Mouse (Mus musculus) neural tube, embryonic 14.5 days (tissue): ENCODE measurements around the gene Thbs3. TPM values are rescaled to one million over a fixed set of nuclear protein-coding genes. Genes with fewer than 3 reads are reported as not detected.

ENCODE experiments used
- ATAC-seq: fragments of 200-750 bp; cut with Nextera tagmentation; 2 replicates; pipeline ENCODE4 v1.8.0; 2017; ENCODE audit warnings: low read depth, mild to moderate bottlenecking, moderate TSS enrichment, moderate library complexity
- H3K27ac ChIP-seq: fragments of 300-500 bp; sonication (generic); 2 replicates; pipeline ENCODE4 v1.5.1; 2014; ENCODE audit warnings: low read depth, mild to moderate bottlenecking, control low read depth, low read length, moderate library complexity, mixed read lengths
- H3K27me3 ChIP-seq: fragments of 300-500 bp; sonication (generic); 2 replicates; pipeline ENCODE4 v1.6.1; 2014; ENCODE audit warnings: low read length; ENCODE audit not compliant: control insufficient read depth, insufficient read depth
- H3K36me3 ChIP-seq: fragments of 300-500 bp; sonication (generic); 2 replicates; pipeline ENCODE4 v1.6.1; 2014; ENCODE audit warnings: low read length, mixed read lengths; ENCODE audit not compliant: control insufficient read depth, insufficient read depth
- H3K4me1 ChIP-seq: fragments of 300-500 bp; sonication (generic); 2 replicates; pipeline ENCODE4 v1.6.1; 2014; ENCODE audit warnings: low read length; ENCODE audit not compliant: control insufficient read depth, insufficient read depth
- H3K4me2 ChIP-seq: fragments of 300-500 bp; sonication (generic); 2 replicates; pipeline ENCODE4 v1.6.1; 2014; ENCODE audit warnings: mild to moderate bottlenecking, low read depth, low read length, control low read depth
- H3K4me3 ChIP-seq: fragments of 300-500 bp; sonication (generic); 2 replicates; pipeline ENCODE4 v1.5.1; 2014; ENCODE audit warnings: low read depth, low read length, control low read depth, mixed read lengths
- H3K9ac ChIP-seq: fragments of 300-500 bp; sonication (generic); replicated peaks from 2 replicates; pipeline ENCODE4 v1.6.1; 2014; ENCODE audit warnings: low read depth, mild to moderate bottlenecking, control low read depth, low read length, mixed read lengths
- H3K9me3 ChIP-seq: fragments of 300-500 bp; sonication (generic); 2 replicates; pipeline ENCODE4 v1.6.1; 2016; ENCODE audit warnings: low read length; ENCODE audit not compliant: control insufficient read depth
- WGBS: fragments of 180-500 bp; shearing (Covaris S2); extraction: QIAGEN DNeasy Blood & Tissue Kit; methylation state at CpG from one replicate; pipeline ENCODE4 v1.1.7; 2014; 5-methylcytosine and 5-hydroxymethylcytosine counted together
- polyA plus RNA-seq: library from polyadenylated mRNA; unstranded; fragments of >200 nt; fragmentation: Nextera tagmentation; extraction: Ambion mirVana; gene quantifications from 2 replicates; pipeline ENCODE4 v1.2.1, GENCODE M21; 2014

Gene Thbs3
- polyA plus RNA-seq = 34.7 and 36.6 TPM in 2 replicates

DNA sequence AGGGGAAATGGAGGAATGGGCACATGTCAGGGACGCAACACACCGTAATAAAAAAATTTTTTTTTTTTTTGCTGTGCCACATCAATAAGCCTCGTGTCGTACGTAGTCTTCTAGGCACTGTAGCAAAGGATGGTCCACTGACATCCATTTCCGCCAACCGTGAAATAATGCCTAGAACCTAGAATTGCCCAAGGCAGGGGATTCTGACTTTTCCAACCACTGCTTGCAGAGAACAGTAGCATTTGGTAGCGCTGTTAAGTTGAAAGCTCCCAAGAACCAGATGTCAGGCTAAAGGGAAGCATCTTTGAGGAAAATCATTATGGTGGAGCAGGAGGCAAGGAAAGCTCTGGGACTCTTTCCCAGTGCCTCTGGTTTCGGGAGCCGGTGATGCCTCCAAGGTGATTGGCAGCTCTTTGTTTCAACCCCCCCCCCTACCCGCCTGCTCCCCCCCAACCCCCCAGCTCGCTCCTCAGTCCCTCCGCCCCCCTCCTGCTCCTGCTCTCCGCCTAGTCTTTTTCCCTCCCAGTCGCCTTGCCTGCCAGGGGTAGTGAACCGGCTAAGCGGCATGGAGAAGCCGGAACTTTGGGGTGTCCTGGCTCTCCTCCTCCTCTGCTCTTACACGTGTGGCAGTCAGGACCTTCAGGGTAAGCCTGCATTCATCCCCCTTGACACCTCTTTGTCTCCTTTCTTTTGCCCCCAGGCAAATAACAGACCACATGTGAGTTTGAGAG, at the start of gene Thbs3:
Thbs3 (plus strand) TSS at position 500 of the 731 bp plus-strand sequence.
- peak within 1 kb of the TSS; percentile 82 for H3K9ac ChIP-seq
- ATAC-seq = peak; percentile 13; the same call in 1 of the 2 replicates

DNA sequence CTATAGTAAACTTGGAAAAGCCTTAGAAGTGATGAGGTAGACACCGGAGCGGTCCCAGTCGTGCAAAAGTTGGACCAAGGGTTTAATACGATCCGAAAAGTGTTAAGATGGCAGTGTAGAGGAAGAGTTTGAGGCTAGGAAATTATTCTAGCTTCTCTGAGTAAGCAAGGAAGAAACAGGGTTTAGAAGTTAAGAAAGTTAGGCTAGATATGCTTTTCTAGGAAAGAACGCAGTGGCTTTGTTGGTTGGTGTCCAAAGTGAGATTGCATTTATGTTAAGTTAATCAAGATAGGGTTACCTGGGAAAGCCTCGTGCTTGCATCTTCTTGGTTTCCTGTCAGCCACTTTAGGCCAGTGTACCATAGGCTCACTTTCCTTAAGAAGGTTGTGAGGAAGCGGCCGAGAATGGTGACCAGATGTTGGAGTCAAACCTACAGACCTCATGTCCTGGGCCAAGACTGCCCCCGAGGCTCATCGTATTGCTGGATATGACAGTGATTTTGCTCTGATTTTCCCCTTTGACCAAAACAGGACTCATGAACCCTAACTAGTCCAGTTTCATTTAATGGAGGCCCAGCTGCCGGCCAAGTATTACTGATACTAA, 49.6 kb upstream of the Thbs3 start:
- H3K4me3 ChIP-seq = peak overlapping the region; percentile 91
- peak overlapping the region; percentile 93 for H3K27ac ChIP-seq
- peaks cover 26% of the 10 kb centered on the region for H3K36me3 ChIP-seq
- 28% methylated on average over 12 of the region's 12 CpGs for WGBS
- peaks cover 2% of the 10 kb centered on the region; the same call in 1 of the 2 replicates for H3K27me3 ChIP-seq
- H3K9me3 ChIP-seq = no peaks in the 10 kb centered on the region
- H3K4me2 ChIP-seq = peak overlapping the region; percentile 71
- peaks cover 15% of the 10 kb centered on the region for H3K4me1 ChIP-seq
- ATAC-seq = no peak; the same call in 1 of the 2 replicates
- H3K9ac ChIP-seq = peak overlapping the region; percentile 93

More for the DNA sequence above, at the start of gene Thbs3:
- Histone ChIP-seq H3K36me3 (peaks cover 15% of the 10 kb centered on the region), H3K4me3 (peak within 1 kb of the TSS; percentile 75), H3K9me3 (no peaks in the 10 kb centered on the region), H3K27me3 (peaks cover 3% of the 10 kb centered on the region; the same call in 1 of the 2 replicates), H3K27ac (peak within 1 kb of the TSS; percentile 95), H3K4me1 (peaks cover 19% of the 10 kb centered on the region), H3K4me2 (peak within 1 kb of the TSS; percentile 79)
- WGBS = 2% methylated on average over 19 of the region's 19 CpGs

GRCm38 (mm10) chr3:89166945-89167344, 48.0 kb upstream of the Thbs3 start:
- H3K27ac ChIP-seq = no peak overlapping the region

GRCm38 (mm10) chr3:89174844-89175243, 40.1 kb upstream of the Thbs3 start:
- Histone ChIP-seq H3K4me1 (peaks cover 11% of the 10 kb centered on the region), H3K27me3 (no peaks in the 10 kb centered on the region), H3K9ac (no peak overlapping the region), H3K36me3 (peaks cover 57% of the 10 kb centered on the region), H3K4me2 (no peak overlapping the region), H3K9me3 (no peaks in the 10 kb centered on the region), H3K4me3 (no peak overlapping the region), H3K27ac (no peak overlapping the region)
- WGBS = 93% methylated on average over 11 of the region's 11 CpGs
- no peak for ATAC-seq

More at GRCm38 (mm10) chr3:89166945-89167344, 48.0 kb upstream of the Thbs3 start:
- Histone ChIP-seq H3K36me3 (peaks cover 32% of the 10 kb centered on the region), H3K9ac (no peak overlapping the region), H3K4me2 (no peak overlapping the region), H3K9me3 (no peaks in the 10 kb centered on the region), H3K27me3 (peaks cover 2% of the 10 kb centered on the region; the same call in 1 of the 2 replicates), H3K4me1 (peaks cover 15% of the 10 kb centered on the region), H3K4me3 (no peak overlapping the region)
- 98% methylated on average over 19 of the region's 19 CpGs for WGBS
- ATAC-seq = no peak

GRCm38 (mm10) chr3:89175544-89175943, 39.4 kb upstream of the Thbs3 start:
- Histone ChIP-seq H3K27ac (no peak overlapping the region), H3K9ac (no peak overlapping the region), H3K4me2 (no peak overlapping the region), H3K36me3 (peaks cover 59% of the 10 kb centered on the region), H3K4me3 (no peak overlapping the region), H3K4me1 (peaks cover 11% of the 10 kb centered on the region), H3K9me3 (no peaks in the 10 kb centered on the region), H3K27me3 (no peaks in the 10 kb centered on the region)
- no peak for ATAC-seq
- 94% methylated on average over 10 of the region's 10 CpGs for WGBS

DNA sequence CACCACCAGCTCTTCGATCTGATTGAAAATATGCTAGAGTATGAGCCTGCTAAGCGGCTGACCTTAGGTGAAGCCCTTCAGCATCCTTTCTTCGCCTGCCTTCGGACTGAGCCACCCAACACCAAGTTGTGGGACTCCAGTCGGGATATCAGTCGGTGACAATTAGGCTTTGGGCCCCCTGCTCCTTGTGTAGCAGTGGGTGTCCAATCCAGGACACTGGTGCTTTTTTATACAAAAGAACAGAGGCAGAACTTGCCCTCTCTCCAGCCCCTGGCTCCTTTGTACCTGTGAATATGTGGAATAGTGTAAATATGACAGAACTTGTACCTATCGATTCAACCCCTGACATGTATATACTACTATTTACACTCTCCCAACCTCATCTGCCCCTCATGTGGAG, 38.6 kb upstream of the Thbs3 start:
- peaks cover 61% of the 10 kb centered on the region for H3K36me3 ChIP-seq
- H3K9me3 ChIP-seq = no peaks in the 10 kb centered on the region
- H3K4me3 ChIP-seq = no peak overlapping the region
- H3K9ac ChIP-seq = no peak overlapping the region
- ATAC-seq = no peak
- 83% methylated on average over 7 of the region's 7 CpGs for WGBS
- H3K27ac ChIP-seq = no peak overlapping the region
- H3K4me1 ChIP-seq = peaks cover 11% of the 10 kb centered on the region
- no peak overlapping the region for H3K4me2 ChIP-seq
- no peaks in the 10 kb centered on the region for H3K27me3 ChIP-seq

DNA sequence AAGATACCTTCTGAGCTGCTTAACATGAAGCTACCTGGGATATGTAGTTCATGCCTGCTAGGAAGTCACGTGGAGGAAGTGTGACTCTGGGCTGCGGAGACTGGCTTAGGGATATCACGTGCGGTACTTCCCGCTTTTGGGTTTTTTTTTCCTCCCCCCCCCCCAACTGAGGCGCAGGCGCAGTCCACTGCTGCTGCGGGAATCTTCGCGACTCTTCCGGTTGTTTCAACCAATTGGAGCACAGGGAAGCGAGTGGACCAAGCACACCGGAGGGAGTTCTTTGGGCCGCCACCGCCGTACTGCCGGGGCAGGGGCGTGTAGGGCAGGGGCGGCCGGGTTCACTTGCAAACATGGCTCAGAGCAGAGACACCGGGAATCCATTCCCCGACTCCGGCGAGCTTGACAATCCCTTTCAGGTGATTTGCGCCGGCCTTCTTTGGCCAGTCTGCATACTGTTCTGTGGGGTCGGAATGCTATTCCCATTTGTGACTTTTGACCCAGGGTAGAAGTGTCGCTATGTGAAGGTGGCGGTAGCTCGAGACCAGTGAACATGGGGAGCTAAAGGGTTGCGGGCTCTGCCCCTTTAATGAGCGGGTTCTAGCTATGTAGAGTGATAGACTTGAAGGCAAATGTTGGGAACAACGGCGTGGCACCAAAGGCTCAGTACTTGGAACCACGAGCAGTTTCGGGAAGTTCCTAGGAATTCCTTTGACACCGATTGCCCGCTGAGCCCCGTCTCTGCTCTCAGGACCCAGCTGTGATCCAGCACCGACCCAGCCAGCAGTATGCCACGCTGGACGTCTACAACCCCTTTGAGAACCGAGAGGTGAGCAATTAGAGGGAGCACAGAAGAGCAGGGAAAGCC, 37.5 kb upstream of the Thbs3 start, which contains the start of gene Scamp3:
Scamp3 (plus strand) TSS at position 232 of the 865 bp plus-strand sequence.
- WGBS = under 1% methylated on average over 43 of the region's 43 CpGs

DNA sequence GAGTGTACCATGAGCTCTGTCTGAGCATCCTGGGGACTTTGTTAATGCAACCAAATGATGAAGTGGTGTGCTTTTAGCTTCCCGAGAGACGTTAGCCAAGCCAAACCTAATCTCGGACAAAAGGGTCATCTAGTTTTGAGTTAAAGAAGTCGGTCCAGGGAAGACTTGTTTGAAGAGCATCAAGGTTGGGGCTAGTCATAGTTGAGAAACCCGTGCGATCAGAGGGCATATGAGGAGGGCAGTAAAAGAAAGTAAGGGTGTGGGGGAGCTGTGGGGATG, 36.9 kb upstream of the Thbs3 start:
- H3K36me3 ChIP-seq = peaks cover 51% of the 10 kb centered on the region
- H3K4me3 ChIP-seq = peak overlapping the region; percentile 58
- H3K4me1 ChIP-seq = peaks cover 15% of the 10 kb centered on the region
- peak overlapping the region; percentile 66 for H3K9ac ChIP-seq
- H3K27ac ChIP-seq = peak overlapping the region; percentile 36; the same call in 1 of the 2 replicates
- H3K9me3 ChIP-seq = no peaks in the 10 kb centered on the region
- WGBS = 6% methylated on average over 6 of the region's 6 CpGs
- H3K4me2 ChIP-seq = peak overlapping the region; percentile 87
- no peak for ATAC-seq
- H3K27me3 ChIP-seq = no peaks in the 10 kb centered on the region

More for the DNA sequence above, 37.5 kb upstream of the Thbs3 start, which contains the start of gene Scamp3:
- no peaks in the 10 kb centered on the region for H3K9me3 ChIP-seq
- H3K9ac ChIP-seq = peak within 1 kb of the TSS; percentile 66
- peaks cover 11% of the 10 kb centered on the region for H3K4me1 ChIP-seq
- H3K4me2 ChIP-seq = peak within 1 kb of the TSS; percentile 87
- peaks cover 57% of the 10 kb centered on the region for H3K36me3 ChIP-seq
- peak; percentile 96 for ATAC-seq
- no peaks in the 10 kb centered on the region for H3K27me3 ChIP-seq
- peak within 1 kb of the TSS; percentile 58 for H3K4me3 ChIP-seq
- H3K27ac ChIP-seq = peak within 1 kb of the TSS; percentile 36
